Mouse (Mus musculus): ENCODE results near the gene Prrx2. TPM values are rescaled to one million over a fixed set of nuclear protein-coding genes. Genes with fewer than 3 reads are reported as not detected.
A peak's percentile ranks its signal among the peaks of the same experiment; 100 is the strongest.

The Prrx2 gene
- polyA plus RNA-seq, 1 experiment, result 14.7 TPM

GRCm38 (mm10) chr2:30796382-30796781 is 38.4 kb upstream of the Prrx2 start:
- Histone ChIP-seq H3K4me3 (ENCODE audit: extremely low read depth, insufficient read depth, insufficient read length) (peak overlapping the region; percentile 43), H3K4me1 (ENCODE audit: control insufficient read depth, insufficient read depth, insufficient read length) (peaks cover 9% of the 10 kb centered on the region), H3K27ac (ENCODE audit: insufficient read depth, low read length) (no peak overlapping the region), H3K27me3 (ENCODE audit: control insufficient read depth, insufficient read depth, low read length) (peaks cover 3% of the 10 kb centered on the region), H3K36me3 (ENCODE audit: control insufficient read depth, insufficient read depth, low read length) (no peaks in the 10 kb centered on the region)
- under 1% methylated on average over 11 of the region's 11 CpGs for WGBS
- TF ChIP-seq CTCF (IDR thresholded peaks at IDR 0.05; ENCODE audit: extremely low read depth, insufficient read depth, insufficient read length, insufficient replicate concordance), result no peak
- no peak for TF ChIP-seq POLR2A (IDR thresholded peaks at IDR 0.05; ENCODE audit: low read depth, low read length)
- peak; percentile 64 to 65 for DNase-seq (ENCODE audit: low read depth in 1 of 2, low spot score in 2 of 2)

GRCm38 (mm10) chr2:30799456-30799855 is 35.3 kb upstream of the Prrx2 start:
- peaks cover 7% of the 10 kb centered on the region for H3K27me3 ChIP-seq (ENCODE audit: control insufficient read depth, insufficient read depth, low read length)
- 92% methylated on average over 3 of the region's 3 CpGs for WGBS

GRCm38 (mm10) chr2:30800671-30801066 is 34.1 kb upstream of the Prrx2 start:
- H3K27me3 ChIP-seq (ENCODE audit: control insufficient read depth, insufficient read depth, low read length), result peaks cover 7% of the 10 kb centered on the region
- peak overlapping the region; percentile 6; the same call in 1 of the 2 replicates for H3K4me3 ChIP-seq (ENCODE audit: extremely low read depth, insufficient read depth, insufficient read length)
- 51% methylated on average over 6 of the region's 7 CpGs for WGBS
- TF ChIP-seq CTCF (IDR thresholded peaks at IDR 0.05; ENCODE audit: extremely low read depth, insufficient read depth, insufficient read length, insufficient replicate concordance) (no peak), POLR2A (IDR thresholded peaks at IDR 0.05; ENCODE audit: low read depth, low read length) (no peak)
- H3K27ac ChIP-seq (ENCODE audit: insufficient read depth, low read length), result no peak overlapping the region
- H3K4me1 ChIP-seq (ENCODE audit: control insufficient read depth, insufficient read depth, insufficient read length), result peaks cover 13% of the 10 kb centered on the region
- DNase-seq (ENCODE audit: low read depth in 1 of 2, low spot score in 2 of 2), result no peak
- no peaks in the 10 kb centered on the region for H3K36me3 ChIP-seq (ENCODE audit: control insufficient read depth, insufficient read depth, low read length)

More at GRCm38 (mm10) chr2:30799456-30799855, 35.3 kb upstream of the Prrx2 start:
- TF ChIP-seq POLR2A (IDR thresholded peaks at IDR 0.05; ENCODE audit: low read depth, low read length) (no peak), CTCF (IDR thresholded peaks at IDR 0.05; ENCODE audit: extremely low read depth, insufficient read depth, insufficient read length, insufficient replicate concordance) (no peak)
- no peak for DNase-seq (ENCODE audit: low read depth in 1 of 2, low spot score in 2 of 2)
- no peak overlapping the region for H3K27ac ChIP-seq (ENCODE audit: insufficient read depth, low read length)
- no peak overlapping the region for H3K4me3 ChIP-seq (ENCODE audit: extremely low read depth, insufficient read depth, insufficient read length)
- no peaks in the 10 kb centered on the region for H3K36me3 ChIP-seq (ENCODE audit: control insufficient read depth, insufficient read depth, low read length)
- H3K4me1 ChIP-seq (ENCODE audit: control insufficient read depth, insufficient read depth, insufficient read length), result peaks cover 13% of the 10 kb centered on the region

- peaks cover 7% of the 10 kb centered on the region for H3K27me3 ChIP-seq (ENCODE audit: control insufficient read depth, insufficient read depth, low read length)
- TF ChIP-seq CTCF (IDR thresholded peaks at IDR 0.05; ENCODE audit: extremely low read depth, insufficient read depth, insufficient read length, insufficient replicate concordance) (no peak), POLR2A (IDR thresholded peaks at IDR 0.05; ENCODE audit: low read depth, low read length) (no peak)
- H3K36me3 ChIP-seq (ENCODE audit: control insufficient read depth, insufficient read depth, low read length), result no peaks in the 10 kb centered on the region
- no peak for DNase-seq (ENCODE audit: low read depth in 1 of 2, low spot score in 2 of 2)
- H3K27ac ChIP-seq (ENCODE audit: insufficient read depth, low read length), result no peak overlapping the region
- peak overlapping the region; percentile 53; the same call in 1 of the 2 replicates for H3K4me3 ChIP-seq (ENCODE audit: extremely low read depth, insufficient read depth, insufficient read length)
- H3K4me1 ChIP-seq (ENCODE audit: control insufficient read depth, insufficient read depth, insufficient read length), result peaks cover 12% of the 10 kb centered on the region
- WGBS, result 1% methylated on average over 77 of the region's 77 CpGs
Observed at GRCm38 (mm10) chr2:30801067-30801852, 33.5 kb upstream of the Prrx2 start.

GRCm38 (mm10) chr2:30803604-30804003 is 31.2 kb upstream of the Prrx2 start, which contains the start of gene 1700001O22Rik:
1700001O22Rik (minus strand) TSS chr2:30803661.
- H3K27me3 ChIP-seq (ENCODE audit: control insufficient read depth, insufficient read depth, low read length), result peaks cover 7% of the 10 kb centered on the region
- H3K36me3 ChIP-seq (ENCODE audit: control insufficient read depth, insufficient read depth, low read length), result no peaks in the 10 kb centered on the region
- WGBS, result 95% methylated on average over 3 of the region's 3 CpGs
- H3K4me3 ChIP-seq (ENCODE audit: extremely low read depth, insufficient read depth, insufficient read length), result no peak within 1 kb of the TSS
- no peak for DNase-seq (ENCODE audit: low read depth in 1 of 2, low spot score in 2 of 2)
- no peak within 1 kb of the TSS for H3K27ac ChIP-seq (ENCODE audit: insufficient read depth, low read length)
- peaks cover 16% of the 10 kb centered on the region for H3K4me1 ChIP-seq (ENCODE audit: control insufficient read depth, insufficient read depth, insufficient read length)
- TF ChIP-seq CTCF (IDR thresholded peaks at IDR 0.05; ENCODE audit: extremely low read depth, insufficient read depth, insufficient read length, insufficient replicate concordance) (no peak), POLR2A (IDR thresholded peaks at IDR 0.05; ENCODE audit: low read depth, low read length) (no peak)

GRCm38 (mm10) chr2:30805983-30806382 is 28.8 kb upstream of the Prrx2 start:
- TF ChIP-seq POLR2A (IDR thresholded peaks at IDR 0.05; ENCODE audit: low read depth, low read length) (no peak), CTCF (IDR thresholded peaks at IDR 0.05; ENCODE audit: extremely low read depth, insufficient read depth, insufficient read length, insufficient replicate concordance) (no peak)
- Histone ChIP-seq H3K27me3 (ENCODE audit: control insufficient read depth, insufficient read depth, low read length) (peaks cover 7% of the 10 kb centered on the region), H3K4me3 (ENCODE audit: extremely low read depth, insufficient read depth, insufficient read length) (no peak overlapping the region), H3K4me1 (ENCODE audit: control insufficient read depth, insufficient read depth, insufficient read length) (peaks cover 16% of the 10 kb centered on the region), H3K27ac (ENCODE audit: insufficient read depth, low read length) (no peak overlapping the region), H3K36me3 (ENCODE audit: control insufficient read depth, insufficient read depth, low read length) (no peaks in the 10 kb centered on the region)
- DNase-seq (ENCODE audit: low read depth in 1 of 2, low spot score in 2 of 2), result no peak
- WGBS, result 98% methylated on average over 2 of the region's 2 CpGs

- H3K27ac ChIP-seq (ENCODE audit: insufficient read depth, low read length), result no peak overlapping the region
- H3K36me3 ChIP-seq (ENCODE audit: control insufficient read depth, insufficient read depth, low read length), result no peaks in the 10 kb centered on the region
- peak overlapping the region; percentile 54 for H3K4me3 ChIP-seq (ENCODE audit: extremely low read depth, insufficient read depth, insufficient read length)
- no peak for DNase-seq (ENCODE audit: low read depth in 1 of 2, low spot score in 2 of 2)
- H3K27me3 ChIP-seq (ENCODE audit: control insufficient read depth, insufficient read depth, low read length), result no peaks in the 10 kb centered on the region
- 8% methylated on average over 28 of the region's 28 CpGs for WGBS
- peaks cover 8% of the 10 kb centered on the region; the same call in 1 of the 2 replicates for H3K4me1 ChIP-seq (ENCODE audit: control insufficient read depth, insufficient read depth, insufficient read length)
- TF ChIP-seq CTCF (IDR thresholded peaks at IDR 0.05; ENCODE audit: extremely low read depth, insufficient read depth, insufficient read length, insufficient replicate concordance), result no peak
- TF ChIP-seq POLR2A (IDR thresholded peaks at IDR 0.05; ENCODE audit: low read depth, low read length), result no peak
Observed at GRCm38 (mm10) chr2:30807147-30807647, 27.6 kb upstream of the Prrx2 start.

Data from spleen, adult 2 months (tissue).